Comparison of ENCODE assay signal across 13 mouse cellular contexts in genomic region chr2:5038320-5038719, GRCm38 (mm10). TPM values are rescaled to one million over a fixed set of nuclear protein-coding genes. Genes with fewer than 3 reads are reported as not detected.
DNase-seq lines count a peak whose midpoint lies in the region; ATAC-seq and TF ChIP-seq lines count a peak whose summit lies in the region.
"Had no signal": no experiment of that assay in that cellular context is flagged by ENCODE, and none has a peak within 500 bp of the region (broad histone marks: within the 10 kb centered on the region; RNA-seq: fewer than 3 reads in every experiment).

No protein-coding gene starts in this region.

- TF ChIP-seq CTCF in left cerebral cortex, adult 2 months (IDR thresholded peaks at IDR 0.05): no peak

- DNase-seq in forebrain, embryonic 14.5 days (ENCODE audit: low spot score): peak; percentile 62
- no peak for DNase-seq in forebrain, embryonic 11.5 days (ENCODE audit: low spot score)
- DNase-seq in brain, adult 2 months (ENCODE audit: low read depth, low spot score): peak; percentile 92
- peak; percentile 81 for DNase-seq in cerebellum, adult 9-11 months
- no peak for DNase-seq in urinary bladder, postnatal 4 days (ENCODE audit: low spot score in 2 of 2)
- DNase-seq in left cerebral cortex, adult 2 months (ENCODE audit: extremely low spot score in 1 of 2, low spot score in 2 of 2): no peak
- DNase-seq in ovary, adult 18-20 months (ENCODE audit: low spot score): no peak
- DNase-seq: liver; thymus, adult 2 months had no signal

- peaks cover 8% of the 10 kb centered on the region for H3K4me1 ChIP-seq in forebrain, embryonic 14.5 days (ENCODE audit: control insufficient read depth, insufficient read depth, low read length)
- no peaks in the 10 kb centered on the region for H3K4me1 ChIP-seq in forebrain, embryonic 11.5 days (replicated peaks; ENCODE audit: control insufficient read depth, insufficient read depth, low read length)
- H3K4me1 ChIP-seq in hindbrain, embryonic 15.5 days (replicated peaks): no peaks in the 10 kb centered on the region
- H3K4me1 ChIP-seq: kidney, embryonic 15.5 days had no signal

- no peak overlapping the region for H3K4me3 ChIP-seq in forebrain, embryonic 14.5 days (ENCODE audit: low read depth, low read length)
- H3K4me3 ChIP-seq in forebrain, embryonic 11.5 days (ENCODE audit: low read depth, low read length): no peak overlapping the region
- H3K4me3 ChIP-seq in hindbrain, embryonic 15.5 days: no peak overlapping the region
- H3K4me3 ChIP-seq in left cerebral cortex, adult 2 months: no peak overlapping the region
- H3K4me3 ChIP-seq: heart, embryonic 13.5 days; kidney, embryonic 15.5 days had no signal

- ATAC-seq in forebrain, embryonic 14.5 days: peak; percentile 58
- ATAC-seq in forebrain, embryonic 11.5 days (replicated peaks; ENCODE audit: low FRiP score): no peak
- peak; percentile 49; the same call in 1 of the 2 replicates for ATAC-seq in hindbrain, embryonic 15.5 days (ENCODE audit: low FRiP score, low read depth)
- ATAC-seq: Patski had no signal

- no peaks in the 10 kb centered on the region for H3K36me3 ChIP-seq in forebrain, embryonic 14.5 days (ENCODE audit: control insufficient read depth, insufficient read depth, low read length)
- no peaks in the 10 kb centered on the region for H3K36me3 ChIP-seq in forebrain, embryonic 11.5 days (ENCODE audit: control insufficient read depth, insufficient read depth, low read length)
- no peaks in the 10 kb centered on the region for H3K36me3 ChIP-seq in hindbrain, embryonic 15.5 days
- H3K36me3 ChIP-seq: kidney, embryonic 15.5 days had no signal

- no peaks in the 10 kb centered on the region for H3K9me3 ChIP-seq in forebrain, embryonic 14.5 days (replicated peaks; ENCODE audit: control insufficient read depth, low read length)
- no peaks in the 10 kb centered on the region for H3K9me3 ChIP-seq in forebrain, embryonic 11.5 days (ENCODE audit: control insufficient read depth, low read length)
- H3K9me3 ChIP-seq in hindbrain, embryonic 15.5 days: no peaks in the 10 kb centered on the region
- H3K9me3 ChIP-seq: heart, embryonic 13.5 days; kidney, embryonic 15.5 days had no signal

- WGBS in forebrain, embryonic 14.5 days: 40% methylated on average over 5 of the region's 5 CpGs
- WGBS in forebrain, embryonic 11.5 days: 69% methylated on average over 5 of the region's 5 CpGs
- WGBS in hindbrain, embryonic 15.5 days: 33% methylated on average over 5 of the region's 5 CpGs

- H3K27me3 ChIP-seq in forebrain, embryonic 14.5 days (replicated peaks; ENCODE audit: control insufficient read depth, insufficient read depth, low read length): no peaks in the 10 kb centered on the region
- no peaks in the 10 kb centered on the region for H3K27me3 ChIP-seq in forebrain, embryonic 11.5 days (ENCODE audit: control insufficient read depth, insufficient read depth, low read length)
- no peaks in the 10 kb centered on the region for H3K27me3 ChIP-seq in hindbrain, embryonic 15.5 days
- H3K27me3 ChIP-seq: heart, embryonic 13.5 days; kidney, embryonic 15.5 days; Patski had no signal

- intact Hi-C loops in left cerebral cortex, adult 2 months (cut with DNase I): no loop called here

- H3K9ac ChIP-seq in forebrain, embryonic 14.5 days (ENCODE audit: low read length): no peak overlapping the region
- H3K9ac ChIP-seq in forebrain, embryonic 11.5 days (ENCODE audit: low read length): no peak overlapping the region
- H3K9ac ChIP-seq in hindbrain, embryonic 15.5 days: no peak overlapping the region
- H3K9ac ChIP-seq: heart, embryonic 13.5 days; kidney, embryonic 15.5 days had no signal

- H3K4me2 ChIP-seq in forebrain, embryonic 14.5 days (ENCODE audit: low read length): no peak overlapping the region
- no peak overlapping the region for H3K4me2 ChIP-seq in forebrain, embryonic 11.5 days (ENCODE audit: low read depth, low read length, severe bottlenecking)
- H3K4me2 ChIP-seq in hindbrain, embryonic 15.5 days: no peak overlapping the region
- H3K4me2 ChIP-seq: heart, embryonic 13.5 days; kidney, embryonic 15.5 days had no signal

- no peak overlapping the region for H3K27ac ChIP-seq in forebrain, embryonic 14.5 days (ENCODE audit: low read depth, low read length)
- H3K27ac ChIP-seq in forebrain, embryonic 11.5 days (ENCODE audit: low read depth, low read length): no peak overlapping the region
- no peak overlapping the region for H3K27ac ChIP-seq in hindbrain, embryonic 15.5 days (replicated peaks)
- H3K27ac ChIP-seq in left cerebral cortex, adult 2 months: no peak overlapping the region
- H3K27ac ChIP-seq: heart, embryonic 13.5 days; kidney, embryonic 15.5 days had no signal

RNA-seq across cellular contexts. Expression of gene Optn, which starts 25.5 kb away (rescaled TPM):
- polyA plus RNA-seq in forebrain, embryonic 14.5 days (2014; fragmentation: Nextera tagmentation; extraction: Ambion mirVana): 4.5 and 6.8 TPM in 2 replicates
- polyA plus RNA-seq in forebrain, embryonic 11.5 days (2014; fragmentation: Nextera tagmentation; extraction: Ambion mirVana): 3.0 and 3.6 TPM in 2 replicates
- 22.9 and 23.0 TPM in 2 replicates for polyA plus RNA-seq in hindbrain, embryonic 15.5 days (2015; fragmentation: Nextera tagmentation; extraction: Ambion mirVana)
- total RNA-seq in left cerebral cortex, adult 2 months (2021): 10 to 100 TPM; 16.7 to 20.4 TPM

RNA-seq across cellular contexts. Expression of gene Mcm10, which starts 25.7 kb away (rescaled TPM):
- 14.8 and 17.9 TPM in 2 replicates for polyA plus RNA-seq in forebrain, embryonic 14.5 days (2014; fragmentation: Nextera tagmentation; extraction: Ambion mirVana)
- polyA plus RNA-seq in forebrain, embryonic 11.5 days (2014; fragmentation: Nextera tagmentation; extraction: Ambion mirVana): 66.0 and 67.5 TPM in 2 replicates
- polyA plus RNA-seq in hindbrain, embryonic 15.5 days (2015; fragmentation: Nextera tagmentation; extraction: Ambion mirVana): 5.8 and 5.9 TPM in 2 replicates
- 1 to 10 TPM in 1 of 2 experiments, under 1 TPM in 1; 0.72 to 1.2 TPM for total RNA-seq in left cerebral cortex, adult 2 months (2021)

Comparison
In these comparisons a context has a peak if more than half of its experiments do, and no peak if none do; other contexts are left out.
1. DNase-seq: peak in forebrain, embryonic 14.5 days (single experiment), brain, adult 2 months (single experiment) and cerebellum, adult 9-11 months (single experiment); none in forebrain, embryonic 11.5 days (single experiment), urinary bladder, postnatal 4 days (0 of 2), left cerebral cortex, adult 2 months (0 of 2) and ovary, adult 18-20 months (single experiment).